Comparison of ENCODE assay signal across 11 mouse cellular contexts in genomic region chr13:8834573-8834972, GRCm38 (mm10).
"Had no signal": no experiment of that assay in that cellular context is flagged by ENCODE, and none has a peak within 500 bp of the region (broad histone marks: within the 10 kb centered on the region; RNA-seq: fewer than 3 reads in every experiment).

No protein-coding gene starts in this region.

- H3K9me3 ChIP-seq: limb, embryonic 13.5 days; midbrain, embryonic 12.5 days; neural tube, embryonic 13.5 days had no signal

- H3K27ac ChIP-seq: limb, embryonic 13.5 days; liver, embryonic 14.5 days; midbrain, embryonic 12.5 days; neural tube, embryonic 13.5 days had no signal

- H3K27me3 ChIP-seq: limb, embryonic 13.5 days; midbrain, embryonic 12.5 days; neural tube, embryonic 13.5 days had no signal

- DNase-seq: kidney, adult 8-10 months; kidney, postnatal 25 days; left cerebral cortex, postnatal 4 days; lung, adult 18-20 months; retina, postnatal 1 day; thymus, postnatal 36 days had no signal

- H3K4me3 ChIP-seq: limb, embryonic 13.5 days; midbrain, embryonic 12.5 days; neural tube, embryonic 13.5 days had no signal

- H3K4me1 ChIP-seq: limb, embryonic 13.5 days; midbrain, embryonic 12.5 days had no signal

- H3K9ac ChIP-seq: limb, embryonic 13.5 days; liver, embryonic 14.5 days; midbrain, embryonic 12.5 days; neural tube, embryonic 13.5 days had no signal

- H3K4me2 ChIP-seq: limb, embryonic 13.5 days; midbrain, embryonic 12.5 days; neural tube, embryonic 13.5 days had no signal

- ATAC-seq: midbrain, embryonic 16.5 days had no signal
